Comparison of ENCODE assay signal across 18 mouse cellular contexts in the genomic region with DNA sequence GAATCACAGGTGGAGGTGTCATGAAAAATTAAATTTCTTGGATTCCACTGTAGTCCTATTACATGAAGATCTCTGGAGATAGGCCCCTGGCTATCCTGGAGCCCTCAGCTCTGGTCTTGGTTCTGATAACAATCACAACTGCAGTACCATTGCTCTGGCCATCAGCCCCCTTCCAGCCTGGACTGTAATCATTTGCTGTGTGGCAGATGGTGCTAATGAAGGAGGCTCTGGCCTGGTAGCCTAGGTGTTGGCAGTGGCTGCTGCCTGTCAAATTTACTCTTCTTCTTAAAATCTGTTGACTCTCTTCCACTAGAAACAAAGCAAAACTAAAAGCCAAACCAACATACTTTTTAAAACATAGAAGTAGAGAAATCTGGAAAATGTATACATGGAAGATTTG.
DNase-seq lines count a peak whose midpoint lies in the region; ATAC-seq and TF ChIP-seq lines count a peak whose summit lies in the region.
"Had no signal": no experiment of that assay in that cellular context is flagged by ENCODE, and none has a peak within 500 bp of the region (broad histone marks: within the 10 kb centered on the region; RNA-seq: fewer than 3 reads in every experiment).

No protein-coding gene starts in this region.

- no peaks in the 10 kb centered on the region for H3K36me3 ChIP-seq in stomach, postnatal 0 days (ENCODE audit: control insufficient read depth, insufficient read depth, low read length)
- no peaks in the 10 kb centered on the region for H3K36me3 ChIP-seq in liver, embryonic 11.5 days (ENCODE audit: control insufficient read depth, insufficient read depth, low read length)
- H3K36me3 ChIP-seq: embryonic facial prominence, embryonic 10.5 days; heart, embryonic 12.5 days; hindbrain, embryonic 10.5 days had no signal

- peaks cover 7% of the 10 kb centered on the region; the same call in 1 of the 2 replicates for H3K4me1 ChIP-seq in cerebellum, adult 2 months (ENCODE audit: control insufficient read depth, insufficient read depth, low read length)
- no peaks in the 10 kb centered on the region for H3K4me1 ChIP-seq in stomach, postnatal 0 days (replicated peaks; ENCODE audit: control insufficient read depth, insufficient read depth)
- H3K4me1 ChIP-seq in liver, embryonic 11.5 days (replicated peaks; ENCODE audit: control insufficient read depth, insufficient read depth, low read length): no peaks in the 10 kb centered on the region
- H3K4me1 ChIP-seq: embryonic facial prominence, embryonic 10.5 days; forebrain, embryonic 13.5 days; heart, embryonic 12.5 days; hindbrain, embryonic 10.5 days had no signal

- no peaks in the 10 kb centered on the region for H3K9me3 ChIP-seq in stomach, postnatal 0 days (ENCODE audit: control insufficient read depth, low read length)
- no peaks in the 10 kb centered on the region for H3K9me3 ChIP-seq in liver, embryonic 11.5 days (ENCODE audit: control insufficient read depth, low read length)
- H3K9me3 ChIP-seq: embryonic facial prominence, embryonic 10.5 days; forebrain, embryonic 13.5 days; heart, embryonic 12.5 days; hindbrain, embryonic 10.5 days had no signal

- no peak for TF ChIP-seq EP300 in stomach, postnatal 0 days (optimal IDR thresholded peaks at IDR 0.05)

- no peak overlapping the region for H3K9ac ChIP-seq in stomach, postnatal 0 days (ENCODE audit: low read length)
- no peak overlapping the region for H3K9ac ChIP-seq in liver, embryonic 11.5 days (ENCODE audit: low read depth, low read length)
- H3K9ac ChIP-seq: forebrain, embryonic 13.5 days; forebrain, postnatal 0 days; heart, embryonic 12.5 days; hindbrain, embryonic 14.5 days had no signal

- no peak for TF ChIP-seq POLR2A in cerebellum, adult 2 months (IDR thresholded peaks at IDR 0.05; ENCODE audit: borderline replicate concordance, insufficient read depth, low read length)

- DNase-seq in cerebellum, adult 11 months: peak; percentile 24
- DNase-seq in cerebellum, adult 2 months: peak; percentile 41 to 69
- DNase-seq in cerebellum, postnatal 10 days: peak; percentile 72 to 80
- DNase-seq in stomach, postnatal 0 days (ENCODE audit: low spot score): no peak
- no peak for DNase-seq in liver, embryonic 11.5 days (ENCODE audit: low spot score)
- DNase-seq in lung, adult 18-20 months: no peak
- no peak for DNase-seq in spleen, postnatal 4 days (ENCODE audit: low spot score in 2 of 2)
- DNase-seq: adrenal gland, adult 2 months; adrenal gland, postnatal 25 days; forebrain, postnatal 0 days; gastrocnemius, postnatal 14 days; heart, adult 2 months had no signal

- H3K4me3 ChIP-seq in cerebellum, adult 2 months (replicated peaks; ENCODE audit: insufficient read depth, low read depth, low read length): no peak overlapping the region
- no peak overlapping the region for H3K4me3 ChIP-seq in stomach, postnatal 0 days (ENCODE audit: low read depth, low read length)
- no peak overlapping the region for H3K4me3 ChIP-seq in liver, embryonic 11.5 days (ENCODE audit: low read depth, low read length)
- H3K4me3 ChIP-seq: embryonic facial prominence, embryonic 10.5 days; forebrain, embryonic 13.5 days; heart, adult 2 months; heart, embryonic 12.5 days; hindbrain, embryonic 10.5 days had no signal

- no peak for ATAC-seq in stomach, postnatal 0 days (ENCODE audit: low FRiP score, low TSS enrichment)
- no peak for ATAC-seq in liver, embryonic 11.5 days (replicated peaks; ENCODE audit: low FRiP score)
- ATAC-seq: forebrain, embryonic 13.5 days; forebrain, postnatal 0 days; intestine, embryonic 16.5 days had no signal

- no peak overlapping the region for H3K27ac ChIP-seq in cerebellum, adult 2 months (ENCODE audit: insufficient read depth, low read length)
- no peak overlapping the region for H3K27ac ChIP-seq in stomach, postnatal 0 days (replicated peaks)
- no peak overlapping the region for H3K27ac ChIP-seq in liver, embryonic 11.5 days (ENCODE audit: low read depth, low read length)
- H3K27ac ChIP-seq: embryonic facial prominence, embryonic 10.5 days; forebrain, embryonic 13.5 days; heart, adult 2 months; hindbrain, embryonic 10.5 days; hindbrain, embryonic 14.5 days had no signal

- H3K27me3 ChIP-seq in cerebellum, adult 2 months (ENCODE audit: control insufficient read depth, insufficient read depth, low read length): no peaks in the 10 kb centered on the region
- H3K27me3 ChIP-seq in stomach, postnatal 0 days (ENCODE audit: control insufficient read depth, insufficient read depth, low read length): no peaks in the 10 kb centered on the region
- no peaks in the 10 kb centered on the region for H3K27me3 ChIP-seq in liver, embryonic 11.5 days (replicated peaks; ENCODE audit: control insufficient read depth, insufficient read depth, low read length)
- H3K27me3 ChIP-seq: forebrain, embryonic 13.5 days; heart, embryonic 12.5 days had no signal

- no peak overlapping the region for H3K4me2 ChIP-seq in stomach, postnatal 0 days (replicated peaks; ENCODE audit: low read depth)
- H3K4me2 ChIP-seq in liver, embryonic 11.5 days: no peak overlapping the region
- H3K4me2 ChIP-seq: forebrain, embryonic 13.5 days; heart, embryonic 12.5 days; hindbrain, embryonic 14.5 days had no signal

- no peak for TF ChIP-seq CTCF in cerebellum, adult 2 months (IDR thresholded peaks at IDR 0.05; ENCODE audit: borderline replicate concordance, insufficient read depth, low read depth, low read length)
- TF ChIP-seq CTCF in stomach, postnatal 0 days (IDR thresholded peaks at IDR 0.05; ENCODE audit: low read depth): no peak

Comparison
In these comparisons a context has a peak if more than half of its experiments do, and no peak if none do; other contexts are left out.
1. DNase-seq: peak in cerebellum, adult 11 months (single experiment), cerebellum, adult 2 months (2 of 2) and cerebellum, postnatal 10 days (2 of 2); none in stomach, postnatal 0 days (single experiment), liver, embryonic 11.5 days (single experiment), lung, adult 18-20 months (0 of 2) and spleen, postnatal 4 days (0 of 2).